Mouse (Mus musculus) lung, postnatal 10 days (tissue): ENCODE measurements around the gene Depdc7.
A peak's percentile ranks its signal among the peaks of the same experiment; 100 is the strongest.

Source experiments
- DNase-seq: peaks from one replicate; pipeline ENCODE4 v3.0.0; 2021

The Depdc7 gene

DNA sequence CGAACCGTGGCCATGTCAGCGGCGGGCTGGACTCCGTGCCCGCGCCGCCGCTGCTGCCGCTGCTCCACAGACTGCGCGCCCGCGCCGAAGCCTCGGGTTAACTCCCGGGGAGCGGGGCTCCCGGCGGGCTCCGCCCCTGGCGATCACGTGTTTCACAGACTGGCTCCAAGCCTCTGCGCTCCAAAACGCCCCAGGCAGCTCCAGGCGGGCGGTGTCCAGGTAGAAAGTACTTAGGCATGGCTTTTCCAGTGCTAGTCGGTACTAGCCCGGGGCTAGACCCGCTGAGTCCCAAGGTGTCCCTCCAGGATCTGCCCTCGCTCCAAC is at the start of gene Depdc7:
Gene Depdc7, minus strand, starts transcription at position 138 of the 324 bp plus-strand sequence.
- peak; percentile 94 for DNase-seq

DNA sequence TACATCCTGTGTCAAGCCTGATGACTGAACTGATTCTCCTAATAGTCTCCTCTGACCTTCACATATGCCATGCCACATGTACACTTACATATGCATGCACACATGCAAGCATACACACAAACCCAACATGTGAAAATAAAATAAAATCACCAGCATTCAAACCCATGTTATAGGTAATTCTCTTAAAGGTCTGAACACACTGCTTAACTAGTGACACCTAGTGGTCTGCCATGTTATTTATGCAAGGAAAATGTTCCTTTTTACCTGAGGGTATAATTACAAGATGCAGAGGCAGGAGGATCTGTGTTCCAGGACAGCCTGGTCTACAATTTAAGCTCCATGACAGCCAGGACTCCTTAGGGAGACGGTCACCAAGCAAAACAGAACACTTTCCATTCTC is 32.1 kb upstream of the Depdc7 start:
- DNase-seq, result peak; percentile 5

DNA sequence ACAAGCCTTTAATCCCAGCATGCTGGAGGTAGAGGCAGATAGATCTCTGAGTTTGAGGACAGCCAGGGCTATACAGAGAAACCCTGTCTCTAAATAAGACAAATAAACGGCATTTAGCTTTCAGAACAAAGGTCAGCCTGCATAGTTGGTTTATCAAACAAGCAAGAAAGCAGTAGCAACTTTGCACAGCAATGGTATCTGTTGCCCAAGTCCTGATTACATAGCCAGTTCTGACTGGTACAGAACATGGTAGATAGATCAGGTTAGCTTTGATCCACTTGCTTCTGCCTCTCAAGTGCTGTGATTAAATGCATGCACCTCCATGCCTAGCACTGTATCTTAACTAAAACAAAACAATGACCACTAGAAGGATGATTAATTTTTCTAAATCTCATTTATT is 26.0 kb upstream of the Depdc7 start:
- DNase-seq, result no peak

DNA sequence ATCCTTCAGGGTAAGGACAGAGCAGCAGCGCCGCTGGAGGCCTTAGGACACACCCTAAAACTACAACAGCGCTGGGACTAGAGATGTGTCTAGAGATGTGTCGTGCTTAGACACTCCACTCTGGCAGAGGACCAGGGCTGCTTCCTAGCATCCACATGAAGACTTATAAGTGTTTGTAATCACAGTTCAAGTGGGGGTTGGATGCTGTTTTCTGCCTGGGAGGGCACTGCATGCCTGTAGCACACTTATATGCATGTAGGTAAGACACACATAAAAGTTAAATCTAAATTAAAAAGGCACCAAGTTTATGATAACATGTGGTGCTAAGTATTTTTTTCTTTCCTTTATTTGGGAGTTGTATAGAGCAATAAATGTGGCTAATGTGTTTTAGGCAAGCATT is 21.3 kb upstream of the Depdc7 start:
- DNase-seq, result no peak

DNA sequence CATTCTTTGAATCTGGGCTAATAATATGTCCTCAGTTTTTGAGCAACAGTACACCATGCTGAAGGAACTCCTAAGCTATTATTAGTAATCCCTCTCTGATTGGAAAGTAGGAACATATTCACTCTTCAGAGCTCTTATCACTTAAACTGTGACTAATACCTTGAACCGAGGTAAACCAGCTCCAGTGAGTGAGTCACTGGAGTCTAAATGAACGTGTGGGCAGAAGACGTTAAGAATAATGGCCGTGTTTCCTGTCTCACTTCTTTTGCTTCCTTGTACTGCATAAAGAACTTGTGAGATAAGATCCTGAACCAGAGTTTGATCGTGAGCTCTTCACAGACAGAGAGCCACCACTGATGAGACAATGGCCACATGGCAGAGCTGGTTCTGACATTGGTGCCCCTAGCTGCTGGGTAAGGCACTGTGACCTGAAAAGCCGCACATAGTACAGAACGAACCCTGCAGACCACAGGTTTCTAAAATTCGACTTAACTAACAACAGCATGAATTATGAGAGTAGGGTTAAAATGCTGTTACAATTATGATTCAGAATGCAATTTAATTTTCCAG is 20.5 kb upstream of the Depdc7 start:
- DNase-seq, result no peak

DNA sequence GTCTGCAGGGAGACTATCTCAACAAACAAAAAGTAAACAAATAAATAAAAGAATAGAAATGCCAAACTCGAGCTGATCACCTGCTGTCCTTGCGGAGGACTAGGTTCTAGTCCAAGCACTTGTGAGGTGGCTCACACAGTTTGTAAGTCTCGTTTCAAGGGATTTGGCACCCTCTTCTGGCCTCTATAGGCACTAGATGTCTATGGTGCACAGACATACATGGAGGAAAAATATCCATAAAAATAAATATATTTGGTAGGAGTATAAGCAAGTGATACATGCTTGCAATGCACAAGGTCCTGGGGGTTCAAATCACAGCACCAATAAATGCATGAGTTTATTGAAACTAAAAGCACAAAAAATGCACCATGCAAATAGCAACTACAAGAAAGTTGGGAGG is 7.9 kb upstream of the Depdc7 start:
- DNase-seq, result peak; percentile 22

DNA sequence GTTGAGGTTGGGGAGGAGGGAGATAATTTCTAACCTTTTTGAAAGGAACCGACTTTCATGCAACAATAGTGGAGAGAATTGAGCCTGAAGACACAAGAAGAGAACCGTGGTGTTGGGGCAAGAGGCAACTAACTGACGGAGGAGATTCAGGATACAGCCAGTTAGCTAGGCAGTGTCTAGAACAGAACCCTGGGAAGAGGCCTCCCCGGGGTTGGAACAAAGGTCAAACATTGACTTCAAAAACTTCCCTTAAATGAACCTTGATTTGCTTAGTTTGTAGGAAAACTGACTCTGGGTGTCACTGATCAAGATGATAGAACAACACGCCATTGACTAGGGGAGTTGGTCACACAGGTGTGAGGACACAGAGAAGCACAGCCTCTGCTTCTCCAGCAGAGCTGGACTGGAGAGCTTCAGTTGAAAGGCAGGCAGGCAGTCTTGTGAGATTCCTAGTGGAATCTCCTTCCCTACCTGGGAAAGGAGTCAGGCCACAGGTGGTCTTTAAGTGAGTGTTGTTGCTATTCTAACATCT is 6.0 kb upstream of the Depdc7 start:
- DNase-seq, result no peak

DNA sequence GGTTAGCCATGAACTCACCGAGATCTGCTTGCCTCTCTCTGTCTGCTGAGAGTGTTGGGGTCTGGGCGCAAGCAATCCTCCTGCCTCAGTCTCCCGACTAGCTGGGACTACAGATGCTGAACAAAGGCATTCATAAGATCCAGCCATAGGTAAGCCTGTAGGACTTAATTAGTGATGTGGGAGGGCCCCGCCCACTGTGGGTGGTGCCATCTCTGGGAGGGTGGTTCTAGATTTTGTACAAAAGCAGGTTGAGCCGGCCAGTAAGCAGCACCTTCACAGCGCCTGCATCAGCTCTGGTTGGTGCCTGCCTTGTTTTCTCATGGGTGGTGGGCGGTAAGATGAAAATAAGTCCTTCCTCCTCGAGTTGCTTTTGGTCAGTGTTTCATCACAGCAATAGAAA is 3.6 kb upstream of the Depdc7 start:
- no peak for DNase-seq

DNA sequence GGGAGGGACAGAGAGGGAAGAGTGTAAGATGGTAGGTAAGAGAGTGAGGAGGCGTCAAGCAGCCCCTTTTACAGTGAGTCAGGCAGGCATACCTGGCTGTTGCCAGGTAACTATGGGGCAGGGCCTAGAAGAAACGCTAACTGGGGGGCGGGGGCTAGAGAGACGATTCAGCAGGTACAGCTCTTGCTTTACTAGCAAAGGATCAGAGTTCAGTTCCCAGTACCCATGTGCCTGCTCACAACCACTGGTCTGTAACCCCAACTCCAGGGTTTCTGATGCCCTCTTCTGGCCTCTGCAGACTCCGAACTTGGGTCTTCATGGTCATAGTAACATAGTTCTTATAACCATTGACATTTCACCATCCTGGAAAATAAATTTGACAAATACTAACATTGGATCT is 1.3 kb upstream of the Depdc7 start:
- no peak for DNase-seq

DNA sequence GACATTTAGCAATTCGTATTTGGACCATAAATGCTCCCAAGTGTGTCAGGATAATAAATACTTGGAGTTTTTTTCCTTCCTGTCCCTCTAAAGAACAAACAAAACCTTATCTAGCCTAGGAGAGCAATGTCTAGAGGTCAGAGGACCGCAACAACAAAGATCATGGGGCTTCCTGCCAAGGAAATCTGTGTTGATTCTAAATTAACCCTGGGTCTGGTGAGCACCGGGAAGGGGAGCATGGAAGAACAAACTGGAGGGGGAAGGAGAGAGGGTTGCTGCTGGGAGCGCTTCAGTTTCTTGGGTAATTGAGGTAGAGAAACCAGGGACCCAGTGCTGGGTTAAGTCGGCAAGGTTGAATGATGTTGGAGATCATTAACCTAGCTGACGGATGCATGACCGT is 482 bp upstream of the Depdc7 start:
- peak; percentile 34 for DNase-seq

DNA sequence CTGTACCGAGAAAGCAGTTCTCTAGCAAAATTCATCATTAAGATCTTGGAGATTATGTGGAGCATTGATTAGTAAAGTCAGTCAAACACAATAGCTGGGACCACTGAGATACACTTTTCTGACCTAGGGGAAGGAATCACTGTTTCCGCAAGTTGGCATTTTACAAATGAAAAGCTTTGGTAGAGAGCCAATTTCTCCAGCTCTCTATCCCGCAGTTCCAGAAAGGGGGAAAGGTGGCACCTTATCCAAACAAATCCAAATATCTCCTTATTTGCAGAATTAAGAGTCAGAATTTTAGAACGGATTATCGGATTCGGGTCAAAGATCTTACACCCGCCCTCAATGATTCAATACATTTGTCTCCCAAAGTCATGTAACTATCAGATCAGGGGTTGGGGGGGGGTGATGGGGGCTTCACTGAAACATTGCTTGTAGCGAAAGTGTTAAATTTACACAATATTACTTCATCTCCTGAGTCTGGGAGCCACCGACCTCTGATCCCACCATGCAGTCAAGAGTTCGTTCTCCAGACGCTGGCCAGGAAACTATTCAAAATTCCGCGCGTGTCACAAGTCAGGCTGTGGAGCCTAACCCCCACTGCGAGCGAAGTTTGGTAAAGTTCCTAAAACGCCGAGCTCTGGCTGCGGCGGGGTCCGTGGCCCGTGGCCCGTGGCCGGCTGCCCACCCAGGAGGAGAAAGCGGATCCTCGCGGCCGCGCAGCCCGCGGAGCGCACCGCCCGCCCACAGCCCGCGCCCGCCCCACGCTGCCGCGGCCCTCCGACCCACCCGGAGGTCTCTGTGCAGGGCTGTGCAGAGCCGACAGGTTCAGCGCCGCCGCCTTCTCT is 560 bp downstream of the Depdc7 start:
- DNase-seq, result peak; percentile 31

DNA sequence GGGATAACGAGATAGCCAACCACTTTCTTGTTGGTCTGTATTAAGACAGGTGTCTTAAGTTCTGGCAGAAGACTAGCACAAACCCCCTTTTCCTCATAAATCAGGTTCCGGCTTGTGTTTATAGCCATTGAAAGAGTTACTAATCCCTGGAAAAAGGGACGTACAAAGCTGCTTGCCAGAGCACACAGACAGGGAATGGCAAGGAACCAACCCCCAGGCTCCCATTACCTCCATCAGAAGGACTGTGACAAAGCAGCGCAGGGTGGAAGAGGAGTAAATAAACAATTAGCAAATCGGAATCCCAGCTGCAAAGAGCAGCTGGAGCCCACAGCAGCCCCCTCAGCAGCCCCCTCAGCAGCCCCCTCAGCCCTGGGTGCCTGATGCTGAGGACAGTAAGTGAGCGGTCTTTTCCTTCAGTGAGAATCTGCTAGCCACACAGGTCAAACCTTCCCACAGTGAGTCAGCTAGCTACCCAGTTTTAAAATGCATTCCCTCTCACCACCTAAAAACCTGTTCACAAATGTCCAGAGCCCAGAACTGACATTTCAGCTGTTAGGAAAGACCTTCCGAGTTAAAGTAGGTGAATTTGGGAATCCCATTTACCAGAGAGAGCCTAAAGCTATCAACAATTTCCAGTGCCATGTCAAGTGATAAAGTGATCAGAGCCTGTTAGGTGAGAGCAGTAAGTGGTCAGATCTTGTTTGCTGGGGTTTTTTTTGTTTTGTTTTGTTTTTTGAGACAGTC is 1.5 kb downstream of the Depdc7 start:
- no peak for DNase-seq

DNA sequence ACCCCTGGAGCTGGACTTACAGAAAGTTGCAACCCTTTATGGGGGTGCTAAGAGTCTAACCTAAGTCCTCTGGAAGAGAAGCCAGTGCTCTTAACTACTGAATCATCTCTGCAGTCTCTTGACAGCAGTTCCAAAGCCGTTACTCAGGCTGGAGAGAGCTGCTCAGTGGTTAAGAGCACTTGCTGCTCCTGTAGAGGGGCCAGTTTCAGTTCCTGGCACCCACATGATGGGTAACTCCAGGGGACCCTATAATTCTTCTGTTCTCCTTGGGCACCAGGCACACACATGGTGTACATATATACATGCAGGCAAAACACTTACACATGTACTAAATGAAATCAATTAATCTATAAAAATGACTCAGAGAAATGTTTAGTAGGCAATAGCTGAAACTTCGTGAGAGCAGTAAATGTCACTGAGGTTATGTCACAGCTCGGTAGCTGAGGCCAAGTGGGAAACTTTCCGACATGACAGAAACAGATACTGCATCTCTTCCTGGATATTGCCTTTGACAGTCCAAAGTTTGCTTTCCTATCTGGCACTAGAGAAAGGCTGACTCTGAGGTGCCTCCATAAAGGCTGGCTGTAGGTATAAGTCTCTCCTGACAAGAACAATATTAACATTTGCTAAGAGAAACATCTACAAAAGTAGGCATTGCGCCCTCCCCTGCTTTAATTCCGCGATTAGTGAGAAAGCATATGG is 2.3 kb downstream of the Depdc7 start:
- DNase-seq, result no peak

DNA sequence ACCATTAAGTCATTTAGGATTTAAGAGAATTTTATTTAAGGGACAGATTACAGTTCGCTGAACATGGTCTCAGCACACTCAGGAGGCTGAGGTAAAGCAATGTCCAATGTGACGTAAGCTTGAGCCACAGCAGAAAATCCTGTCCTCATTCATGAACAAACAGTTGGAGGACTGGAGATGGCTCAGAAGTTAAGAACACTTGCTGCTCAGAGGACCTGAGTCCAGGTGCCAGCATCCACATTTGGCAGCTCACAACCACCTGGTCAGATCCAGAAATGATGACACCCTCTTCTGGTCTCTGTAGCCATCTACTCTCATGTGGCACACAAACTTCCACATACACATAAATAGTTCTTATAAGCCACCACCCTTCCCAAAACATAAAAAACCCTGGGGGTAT is 3.0 kb downstream of the Depdc7 start:
- no peak for DNase-seq

DNA sequence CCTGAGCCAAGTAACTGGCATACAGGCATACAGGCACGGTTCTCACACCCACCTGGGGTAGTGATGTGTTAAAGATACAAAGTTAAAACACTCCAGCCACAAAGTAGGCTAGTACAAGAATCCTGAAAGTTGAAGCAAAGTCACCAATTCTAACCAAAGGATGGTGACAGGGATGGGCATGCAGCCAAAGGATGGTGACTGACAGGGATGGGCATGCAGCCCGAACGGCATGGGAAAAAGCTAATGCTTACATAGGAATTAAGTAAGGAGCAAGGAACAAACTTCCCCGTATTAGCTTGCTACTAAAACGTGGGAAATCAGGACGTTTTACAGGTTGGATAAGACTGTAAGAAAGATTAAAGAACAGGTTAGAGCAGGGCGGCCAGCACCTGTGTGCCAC is 6.4 kb downstream of the Depdc7 start:
- no peak for DNase-seq

DNA sequence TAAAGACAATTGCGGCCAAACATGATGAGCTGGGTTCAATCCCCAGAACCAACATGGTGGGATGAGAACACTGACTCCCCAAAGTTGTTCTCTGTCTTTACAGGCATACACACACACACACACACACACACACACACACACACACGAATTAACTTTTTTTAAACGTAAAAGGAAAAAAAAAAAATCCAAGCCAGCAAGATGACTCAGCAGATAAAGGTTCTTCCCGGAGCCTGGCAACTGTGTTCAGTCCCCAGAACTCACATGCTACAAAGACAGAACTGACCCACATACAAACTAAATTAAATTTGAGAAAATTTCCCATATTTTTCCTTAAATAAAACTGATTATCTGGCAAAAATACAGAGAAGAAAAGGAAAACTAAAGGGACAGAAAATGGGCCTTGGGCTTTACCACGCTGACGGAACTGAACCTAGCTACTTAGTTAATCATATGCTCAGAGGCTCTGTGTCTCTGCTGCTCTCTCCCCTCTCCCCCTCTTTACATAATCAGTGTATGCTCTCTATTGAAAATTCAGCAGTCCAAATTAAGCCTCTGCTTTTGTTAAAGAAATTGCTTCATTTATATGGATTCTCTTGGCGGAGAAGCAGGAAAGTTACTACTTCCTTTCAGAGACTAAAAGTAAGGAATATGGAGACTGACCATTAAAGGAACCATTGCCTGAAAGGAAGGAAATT is 10.0 kb downstream of the Depdc7 start:
- DNase-seq, result no peak

DNA sequence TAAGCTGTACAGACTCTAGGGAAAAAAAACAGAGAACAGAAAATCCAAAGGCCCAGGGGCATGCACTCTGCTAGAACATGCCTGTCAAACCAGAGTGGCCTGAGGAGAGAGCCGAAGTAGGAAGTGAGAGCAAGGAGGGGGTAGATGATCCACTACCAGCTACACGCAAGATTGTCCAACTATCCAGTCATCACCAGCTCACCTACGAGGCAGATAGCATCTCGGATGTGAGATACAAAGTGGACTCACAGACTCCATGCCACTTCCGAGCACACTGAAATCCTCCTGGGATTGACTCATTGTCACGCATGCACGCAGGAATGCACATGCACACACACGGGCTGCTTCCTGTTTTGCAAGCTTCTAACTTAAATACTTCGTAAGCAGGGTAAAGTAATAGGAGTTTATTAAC is 10.6 kb downstream of the Depdc7 start:
- no peak for DNase-seq

DNA sequence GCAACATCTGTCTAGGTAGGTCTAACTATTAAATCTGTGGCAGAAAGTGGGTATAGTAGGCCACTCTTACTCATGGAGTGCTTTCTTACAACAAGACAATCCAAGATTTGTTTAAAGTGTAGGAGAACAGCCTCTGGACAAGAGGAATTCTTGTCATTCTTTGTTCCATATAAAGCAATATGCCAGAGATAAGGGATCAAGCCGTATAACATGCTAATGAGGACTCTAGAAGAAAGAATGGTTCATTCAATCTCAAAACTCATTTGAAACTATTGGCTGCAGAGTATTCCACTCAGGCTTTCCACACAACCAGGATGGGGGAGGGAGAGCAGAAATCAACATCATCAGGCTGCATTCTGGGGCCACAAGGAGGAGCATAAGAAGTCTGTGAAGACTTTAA is 15.3 kb downstream of the Depdc7 start:
- no peak for DNase-seq

DNA sequence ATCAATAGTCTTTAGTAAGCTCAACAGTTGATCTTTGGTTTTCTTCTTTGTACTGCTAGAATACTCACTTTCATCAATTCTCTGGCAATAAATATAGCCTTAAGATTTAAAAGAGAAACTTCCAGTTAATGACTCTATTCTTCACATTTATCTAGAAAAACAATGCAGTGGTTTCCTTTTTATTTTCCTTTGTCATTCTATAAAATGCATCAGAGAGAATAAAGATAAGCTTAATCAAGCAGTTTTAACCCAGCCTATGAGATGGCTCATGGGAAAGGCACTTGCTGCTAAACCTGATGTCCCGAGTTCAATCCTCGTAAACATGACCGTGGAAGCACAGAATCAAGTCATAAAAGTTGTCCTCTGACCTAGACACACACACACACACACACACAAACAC is 20.7 kb downstream of the Depdc7 start:
- DNase-seq, result no peak

DNA sequence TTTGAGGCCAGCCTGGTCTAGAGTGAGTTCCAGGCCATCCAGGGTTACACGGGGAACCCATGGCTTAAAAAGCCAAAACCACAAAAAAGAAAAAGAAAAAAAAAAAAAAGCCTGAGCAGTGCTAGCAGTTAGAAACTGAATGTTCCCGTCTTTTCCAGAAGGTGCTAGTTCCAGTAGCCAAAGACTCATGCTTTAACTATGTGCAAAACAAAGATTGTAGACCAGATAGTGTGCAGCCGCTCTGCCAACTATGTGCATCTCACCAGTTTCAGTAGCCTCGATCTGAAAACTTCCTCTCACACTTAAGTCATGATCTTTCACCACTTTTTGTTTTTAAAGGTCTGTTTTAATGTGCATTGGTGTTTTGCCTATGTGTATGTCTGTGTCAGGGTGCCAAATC is 24.9 kb downstream of the Depdc7 start:
- DNase-seq, result no peak

DNA sequence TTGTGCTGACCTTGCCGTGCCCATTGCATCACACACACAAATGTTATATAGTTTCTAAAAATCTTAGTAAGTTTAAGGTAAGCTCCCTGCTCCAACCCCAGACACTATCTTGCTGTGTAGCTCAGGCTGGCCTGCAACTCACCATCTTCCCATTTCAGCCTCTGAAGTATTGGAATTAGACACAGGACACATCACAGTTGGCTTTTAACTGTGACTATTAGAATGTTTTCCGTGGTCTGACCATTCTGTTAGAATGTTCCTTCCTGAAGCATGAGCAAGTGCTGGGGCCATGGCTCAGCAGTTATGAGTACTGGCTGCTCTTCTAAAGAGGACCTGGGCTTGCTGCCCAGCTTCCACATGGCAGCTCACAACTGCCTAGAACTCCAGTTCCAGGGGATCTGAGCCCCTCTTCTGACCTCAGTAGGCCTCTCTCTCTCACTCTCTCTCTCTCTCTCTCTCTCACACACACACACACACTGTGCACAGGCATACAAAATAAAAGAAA is 25.4 kb downstream of the Depdc7 start:
- no peak for DNase-seq

DNA sequence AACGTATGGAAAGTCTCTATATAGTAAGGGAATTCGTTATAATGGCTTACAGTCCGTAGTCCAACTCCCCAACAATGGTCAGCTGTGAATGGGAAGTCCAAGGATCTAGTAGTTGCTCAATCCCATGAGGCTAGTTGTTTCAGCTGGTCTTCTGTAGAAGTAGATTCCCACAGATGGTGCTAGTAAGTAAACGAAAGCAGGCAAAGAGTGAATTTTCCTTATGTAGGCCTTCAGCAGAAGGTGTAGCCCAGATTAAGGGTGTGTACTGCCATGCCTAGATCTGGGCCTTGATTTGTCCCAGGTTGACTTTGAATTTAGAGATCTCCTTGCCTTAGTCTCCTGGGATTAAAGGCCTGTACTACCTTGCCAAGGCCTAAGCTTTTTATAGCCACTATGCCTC is 26.4 kb downstream of the Depdc7 start, which contains the start of gene Pin1rt1:
Gene Pin1rt1, minus strand, starts transcription at position 101 of the 400 bp plus-strand sequence.
- no peak for DNase-seq
